ENCODE assay signal across 9 mouse cellular contexts in genomic region chr5:117304947-117305346, GRCm38 (mm10). TPM values are rescaled to one million over a fixed set of nuclear protein-coding genes. Genes with fewer than 3 reads are reported as not detected.
DNase-seq lines count a peak whose midpoint lies in the region; ATAC-seq and TF ChIP-seq lines count a peak whose summit lies in the region.
"Had no signal": no experiment of that assay in that cellular context is flagged by ENCODE, and none has a peak within 500 bp of the region (broad histone marks: within the 10 kb centered on the region; RNA-seq: fewer than 3 reads in every experiment).

No protein-coding gene starts in this region.

- no peak for TF ChIP-seq EP300 in stomach, postnatal 0 days (optimal IDR thresholded peaks at IDR 0.05)

- no peak for ATAC-seq in forebrain, postnatal 0 days
- no peak for ATAC-seq in forebrain, embryonic 12.5 days (ENCODE audit: low FRiP score)
- ATAC-seq in stomach, postnatal 0 days (ENCODE audit: low FRiP score, low TSS enrichment): no peak

- H3K9me3 ChIP-seq in forebrain, postnatal 0 days (ENCODE audit: low read length): no peaks in the 10 kb centered on the region
- H3K9me3 ChIP-seq in forebrain, embryonic 12.5 days: peaks cover 6% of the 10 kb centered on the region; the same call in 1 of the 2 replicates
- H3K9me3 ChIP-seq in stomach, postnatal 0 days (ENCODE audit: control insufficient read depth, low read length): no peaks in the 10 kb centered on the region
- H3K9me3 ChIP-seq: limb, embryonic 13.5 days had no signal

- no peaks in the 10 kb centered on the region for H3K27me3 ChIP-seq in forebrain, postnatal 0 days (ENCODE audit: insufficient read depth, low read length)
- H3K27me3 ChIP-seq in forebrain, embryonic 12.5 days: no peaks in the 10 kb centered on the region
- H3K27me3 ChIP-seq in stomach, postnatal 0 days (ENCODE audit: control insufficient read depth, insufficient read depth, low read length): no peaks in the 10 kb centered on the region
- H3K27me3 ChIP-seq: limb, embryonic 13.5 days had no signal

- no peak overlapping the region for H3K4me2 ChIP-seq in forebrain, postnatal 0 days (ENCODE audit: low read depth)
- H3K4me2 ChIP-seq in forebrain, embryonic 12.5 days: no peak overlapping the region
- no peak overlapping the region for H3K4me2 ChIP-seq in stomach, postnatal 0 days (replicated peaks; ENCODE audit: low read depth)
- H3K4me2 ChIP-seq: limb, embryonic 13.5 days had no signal

- H3K27ac ChIP-seq in forebrain, postnatal 0 days (ENCODE audit: low read depth, low read length): no peak overlapping the region
- H3K27ac ChIP-seq in forebrain, embryonic 12.5 days: no peak overlapping the region
- H3K27ac ChIP-seq in stomach, postnatal 0 days (replicated peaks): no peak overlapping the region
- H3K27ac ChIP-seq: limb, embryonic 13.5 days had no signal

- DNase-seq in forebrain, postnatal 0 days: peak; percentile 72
- DNase-seq in T-cell, adult 2 months (ENCODE audit: low spot score): peak; percentile 56
- peak; percentile 77 to 84 for DNase-seq in cerebellum, postnatal 36 days
- peak; percentile 75 to 85 for DNase-seq in heart, postnatal 14 days
- peak; percentile 73 to 90 for DNase-seq in left cerebral cortex, adult 18-20 months (ENCODE audit: low spot score in 2 of 2)
- DNase-seq in naive thymus-derived CD4-positive, alpha-beta T cell, adult 2 months (ENCODE audit: low read depth): peak; percentile 81
- DNase-seq in stomach, postnatal 0 days (ENCODE audit: low spot score): peak; percentile 73

- no peaks in the 10 kb centered on the region for H3K4me1 ChIP-seq in forebrain, postnatal 0 days (ENCODE audit: insufficient read depth)
- no peaks in the 10 kb centered on the region for H3K4me1 ChIP-seq in forebrain, embryonic 12.5 days
- no peaks in the 10 kb centered on the region for H3K4me1 ChIP-seq in stomach, postnatal 0 days (replicated peaks; ENCODE audit: control insufficient read depth, insufficient read depth)

- peak; percentile 64 for TF ChIP-seq CTCF in forebrain, postnatal 0 days (IDR thresholded peaks at IDR 0.05; ENCODE audit: low read depth)
- TF ChIP-seq CTCF in stomach, postnatal 0 days (IDR thresholded peaks at IDR 0.05; ENCODE audit: low read depth): peak; percentile 81

- no peaks in the 10 kb centered on the region for H3K36me3 ChIP-seq in forebrain, postnatal 0 days (ENCODE audit: insufficient read depth)
- H3K36me3 ChIP-seq in forebrain, embryonic 12.5 days (replicated peaks): no peaks in the 10 kb centered on the region
- no peaks in the 10 kb centered on the region for H3K36me3 ChIP-seq in stomach, postnatal 0 days (ENCODE audit: control insufficient read depth, insufficient read depth, low read length)
- H3K36me3 ChIP-seq: limb, embryonic 13.5 days had no signal

- no peak overlapping the region for H3K4me3 ChIP-seq in forebrain, postnatal 0 days (ENCODE audit: low read depth, low read length)
- H3K4me3 ChIP-seq in forebrain, embryonic 12.5 days (replicated peaks): no peak overlapping the region
- H3K4me3 ChIP-seq in stomach, postnatal 0 days (ENCODE audit: low read depth, low read length): no peak overlapping the region
- H3K4me3 ChIP-seq: limb, embryonic 13.5 days had no signal

- 70% methylated on average over 7 of the region's 7 CpGs for WGBS in forebrain, postnatal 0 days
- WGBS in forebrain, embryonic 12.5 days: 71% methylated on average over 7 of the region's 7 CpGs
- 57% methylated on average over 7 of the region's 7 CpGs for WGBS in stomach, postnatal 0 days

- intact Hi-C loops in heart, postnatal 14 days (cut with DNase I): loop anchor here (5.0 kb wide), 3 partner anchors 102 to 188 kb away; partner anchors contain the start of gene Suds3

- H3K9ac ChIP-seq in forebrain, postnatal 0 days: no peak overlapping the region
- H3K9ac ChIP-seq in forebrain, embryonic 12.5 days: no peak overlapping the region
- H3K9ac ChIP-seq in stomach, postnatal 0 days (ENCODE audit: low read length): no peak overlapping the region
- H3K9ac ChIP-seq: limb, embryonic 13.5 days had no signal

RNA-seq across cellular contexts. Expression of gene Vsig10, which starts 13.9 kb away (rescaled TPM):
- total RNA-seq in forebrain, postnatal 0 days (2014; rRNA removed): 1.0 and 1.4 TPM in 2 replicates
- polyA plus RNA-seq in forebrain, postnatal 0 days (2015; fragmentation: Nextera tagmentation; extraction: Ambion mirVana): 0.77 and 1.4 TPM in 2 replicates
- 3.0 and 3.7 TPM in 2 replicates for polyA plus RNA-seq in forebrain, embryonic 12.5 days (2016; fragmentation: Nextera tagmentation; extraction: Ambion mirVana)
- total RNA-seq in heart, postnatal 14 days (2021): 10 to 100 TPM; 12.1 to 16.2 TPM
- total RNA-seq in left cerebral cortex, adult 18-20 months (2021): 1 to 10 TPM; 1.8 to 2.2 TPM
- polyA plus RNA-seq in stomach, postnatal 0 days (2015; fragmentation: Nextera tagmentation; extraction: Ambion mirVana): 9.9 and 13.0 TPM in 2 replicates

RNA-seq across cellular contexts. Expression of gene Pebp1, which starts 17.5 kb away (rescaled TPM):
- total RNA-seq in forebrain, postnatal 0 days (2014; rRNA removed): 1,357 and 1,641 TPM in 2 replicates
- polyA plus RNA-seq in forebrain, postnatal 0 days (2015; fragmentation: Nextera tagmentation; extraction: Ambion mirVana): 1,186 and 1,234 TPM in 2 replicates
- polyA plus RNA-seq in forebrain, embryonic 12.5 days (2016; fragmentation: Nextera tagmentation; extraction: Ambion mirVana): 856 and 860 TPM in 2 replicates
- total RNA-seq in heart, postnatal 14 days (2021): 100 to 1,000 TPM; 399 to 443 TPM
- total RNA-seq in left cerebral cortex, adult 18-20 months (2021): 100 to 1,000 TPM; 712 to 741 TPM
- 394 and 400 TPM in 2 replicates for polyA plus RNA-seq in stomach, postnatal 0 days (2015; fragmentation: Nextera tagmentation; extraction: Ambion mirVana)

RNA-seq across cellular contexts. Expression of gene Wsb2, which starts 52.2 kb away (rescaled TPM):
- 296 and 318 TPM in 2 replicates for total RNA-seq in forebrain, postnatal 0 days (2014; rRNA removed)
- 292 and 327 TPM in 2 replicates for polyA plus RNA-seq in forebrain, postnatal 0 days (2015; fragmentation: Nextera tagmentation; extraction: Ambion mirVana)
- polyA plus RNA-seq in forebrain, embryonic 12.5 days (2016; fragmentation: Nextera tagmentation; extraction: Ambion mirVana): 94.4 and 95.5 TPM in 2 replicates
- 100 to 1,000 TPM in 1 of 2 experiments, 10 to 100 TPM in 1; 96.8 to 103 TPM for total RNA-seq in heart, postnatal 14 days (2021)
- 100 to 1,000 TPM; 305 to 313 TPM for total RNA-seq in left cerebral cortex, adult 18-20 months (2021)
- 50.0 and 50.3 TPM in 2 replicates for polyA plus RNA-seq in stomach, postnatal 0 days (2015; fragmentation: Nextera tagmentation; extraction: Ambion mirVana)
